Mouse (Mus musculus) neural tube, embryonic 11.5 days (tissue): ENCODE results near the gene C4b. TPM values are rescaled to one million over a fixed set of nuclear protein-coding genes. Genes with fewer than 3 reads are reported as not detected.

Source experiments
- ATAC-seq: fragments of 200-750 bp; cut with Nextera tagmentation; 2 replicates; pipeline ENCODE4 v1.8.0; 2017; ENCODE audit warnings: moderate number of reproducible peaks, mild to moderate bottlenecking, moderate TSS enrichment, moderate library complexity; ENCODE audit not compliant: insufficient read depth, low FRiP score, low TSS enrichment
- DNase-seq: peaks from one replicate; pipeline ENCODE4 v3.0.0-alpha.2; 2015; ENCODE audit warnings: low spot score
- H3K27ac ChIP-seq: fragments of 300-500 bp; sonication (generic); 2 replicates; pipeline ENCODE4 v1.5.1; 2014; ENCODE audit warnings: low read depth, mild to moderate bottlenecking, low read length
- H3K27me3 ChIP-seq: fragments of 300-500 bp; sonication (generic); 2 replicates; pipeline ENCODE4 v1.6.1; 2014; ENCODE audit warnings: mild to moderate bottlenecking, low read length, mixed read lengths; ENCODE audit not compliant: control insufficient read depth, insufficient read depth
- H3K36me3 ChIP-seq: fragments of 300-500 bp; sonication (generic); 2 replicates; pipeline ENCODE4 v1.6.1; 2014; ENCODE audit warnings: mild to moderate bottlenecking, low read length, moderate library complexity, mixed read lengths; ENCODE audit not compliant: control insufficient read depth, insufficient read depth
- H3K4me1 ChIP-seq: fragments of 300-500 bp; sonication (generic); 2 replicates; pipeline ENCODE4 v1.6.1; 2014; ENCODE audit warnings: low read length, mixed read lengths; ENCODE audit not compliant: control insufficient read depth, insufficient read depth
- H3K4me2 ChIP-seq: fragments of 300-500 bp; sonication (generic); 2 replicates; pipeline ENCODE4 v1.6.1; 2014; ENCODE audit warnings: low read depth, mild to moderate bottlenecking, moderate library complexity
- H3K4me3 ChIP-seq: fragments of 300-500 bp; sonication (generic); 2 replicates; pipeline ENCODE4 v1.5.1; 2014; ENCODE audit warnings: low read depth, low read length
- H3K9ac ChIP-seq: fragments of 300-500 bp; sonication (generic); 2 replicates; pipeline ENCODE4 v1.6.1; 2014; ENCODE audit warnings: mild to moderate bottlenecking, low read length
- H3K9me3 ChIP-seq: fragments of 300-500 bp; sonication (generic); 2 replicates; pipeline ENCODE4 v1.6.1; 2016; ENCODE audit warnings: low read length; ENCODE audit not compliant: control insufficient read depth
- WGBS: fragments of 180-500 bp; shearing (Covaris S2); extraction: QIAGEN DNeasy Blood & Tissue Kit; methylation state at CpG from one replicate; pipeline ENCODE4 v1.1.7; 2014; 5-methylcytosine and 5-hydroxymethylcytosine counted together
- microRNA-seq: library from miRNA; unstranded; fragments of <30 nt; microRNA quantifications from one replicate; pipeline ENCODE4, GENCODE M21; 2016
- polyA plus RNA-seq: library from polyadenylated mRNA; unstranded; fragments of >200 nt; fragmentation: Nextera tagmentation; extraction: Ambion mirVana; gene quantifications from 2 replicates; pipeline ENCODE4 v1.2.1, GENCODE M21; 2014

The C4b gene
- polyA plus RNA-seq, 1 experiment from 2014 or later, result not detected

- no peaks in the 10 kb centered on the region for H3K4me1 ChIP-seq
- H3K4me3 ChIP-seq, result no peak overlapping the region
- no peaks in the 10 kb centered on the region for H3K36me3 ChIP-seq
- H3K27me3 ChIP-seq, result no peaks in the 10 kb centered on the region
- 95% methylated on average over 4 of the region's 4 CpGs for WGBS
- H3K4me2 ChIP-seq, result no peak overlapping the region
- DNase-seq, result no peak
- no peak overlapping the region for H3K9ac ChIP-seq
- H3K9me3 ChIP-seq, result no peaks in the 10 kb centered on the region
- ATAC-seq, result no peak
- no peak overlapping the region for H3K27ac ChIP-seq
These were observed 63.1 kb downstream of the C4b start for GRCm38 (mm10) chr17:34680621-34681020.

- no peak overlapping the region for H3K4me2 ChIP-seq
- H3K9me3 ChIP-seq, result no peaks in the 10 kb centered on the region
- no peaks in the 10 kb centered on the region for H3K36me3 ChIP-seq
- no peaks in the 10 kb centered on the region for H3K27me3 ChIP-seq
- ATAC-seq (no peak), DNase-seq (no peak)
- no peak overlapping the region for H3K4me3 ChIP-seq
- no peak overlapping the region for H3K27ac ChIP-seq
- no peaks in the 10 kb centered on the region for H3K4me1 ChIP-seq
- no peak overlapping the region for H3K9ac ChIP-seq
- 84% methylated on average over 26 of the region's 26 CpGs for WGBS
These were observed 63.5 kb downstream of the C4b start for GRCm38 (mm10) chr17:34680191-34680590.

Small RNAs within 50 kb of the gene (microRNA-seq; reads per million reads assigned to microRNA genes)
- not detected for gene Gm27471

Other genes with a start within 250 kb of the C4b start
- gene Btnl6, start 226.5 kb downstream of the C4b start, polyA plus RNA-seq, result not detected in 2 replicates
- gene Notch4, start 179.6 kb downstream of the C4b start, polyA plus RNA-seq, result 11.0 and 13.1 TPM in 2 replicates
- gene Gpsm3, start 154.1 kb downstream of the C4b start, polyA plus RNA-seq, result 4.0 and 5.1 TPM in 2 replicates
- gene Pbx2, start 152.6 kb downstream of the C4b start, polyA plus RNA-seq, result 17.0 and 17.3 TPM in 2 replicates
- 2.3 and 2.4 TPM in 2 replicates for gene Ager, start 146.0 kb downstream of the C4b start, polyA plus RNA-seq
- gene Rnf5, start 140.2 kb downstream of the C4b start, polyA plus RNA-seq, result 177 and 187 TPM in 2 replicates
- 83.3 and 91.2 TPM in 2 replicates for gene Agpat1, start 139.6 kb downstream of the C4b start, polyA plus RNA-seq
- 10.2 and 12.1 TPM in 2 replicates for gene Egfl8, start 127.9 kb downstream of the C4b start, polyA plus RNA-seq
- gene Ppt2, start 115.4 kb downstream of the C4b start, polyA plus RNA-seq, result 27.6 and 30.3 TPM in 2 replicates
- 0.57 and 0.87 TPM in 2 replicates for gene Prrt1, start 114.3 kb downstream of the C4b start, polyA plus RNA-seq
- gene Fkbpl, start 99.1 kb downstream of the C4b start, polyA plus RNA-seq, result 15.5 and 17.6 TPM in 2 replicates
- gene Atf6b, start 96.7 kb downstream of the C4b start, polyA plus RNA-seq, result 78.3 and 88.4 TPM in 2 replicates
- 0.03 TPM in 1 of 2 replicates, not detected in the other for gene Tnxb, start 73.3 kb downstream of the C4b start, polyA plus RNA-seq
- gene Cyp21a1, start 60.7 kb upstream of the C4b start, polyA plus RNA-seq, result not detected in 2 replicates
- gene Stk19, start 93.1 kb upstream of the C4b start, polyA plus RNA-seq, result 20.3 and 24.7 TPM in 2 replicates
- gene Dxo, start 93.1 kb upstream of the C4b start, polyA plus RNA-seq, result 69.4 and 71.0 TPM in 2 replicates
- 45.0 and 55.7 TPM in 2 replicates for gene Skiv2l, start 106.3 kb upstream of the C4b start, polyA plus RNA-seq
- gene Nelfe, start 106.5 kb upstream of the C4b start, polyA plus RNA-seq, result 125 and 132 TPM in 2 replicates
- 2.6 and 2.9 TPM in 2 replicates for gene Cfb, start 118.6 kb upstream of the C4b start, polyA plus RNA-seq
- 1.7 and 2.1 TPM in 2 replicates for gene Zbtb12, start 135.6 kb upstream of the C4b start, polyA plus RNA-seq
- not detected in 2 replicates for gene Gm20547, start 138.2 kb upstream of the C4b start, polyA plus RNA-seq
- gene C2, start 154.4 kb upstream of the C4b start, polyA plus RNA-seq, result 0.57 and 0.86 TPM in 2 replicates
- 62.7 and 70.3 TPM in 2 replicates for gene Ehmt2, start 154.6 kb upstream of the C4b start, polyA plus RNA-seq
- not detected in 2 replicates for gene Slc44a4, start 170.6 kb upstream of the C4b start, polyA plus RNA-seq
- 16.4 and 16.8 TPM in 2 replicates for gene Neu1, start 187.4 kb upstream of the C4b start, polyA plus RNA-seq
- 0.13 and 0.37 TPM in 2 replicates for gene Hspa1b, start 215.4 kb upstream of the C4b start, polyA plus RNA-seq
- gene Gm20481, start 226.0 kb upstream of the C4b start, polyA plus RNA-seq, result not detected in 2 replicates
- 1.1 and 1.9 TPM in 2 replicates for gene Hspa1a, start 228.3 kb upstream of the C4b start, polyA plus RNA-seq
- gene Hspa1l, start 228.8 kb upstream of the C4b start, polyA plus RNA-seq, result 1.8 and 2.0 TPM in 2 replicates
- 209 and 211 TPM in 2 replicates for gene Lsm2, start 238.0 kb upstream of the C4b start, polyA plus RNA-seq